10 mouse cellular contexts compared by ENCODE assay signal in the genomic region with DNA sequence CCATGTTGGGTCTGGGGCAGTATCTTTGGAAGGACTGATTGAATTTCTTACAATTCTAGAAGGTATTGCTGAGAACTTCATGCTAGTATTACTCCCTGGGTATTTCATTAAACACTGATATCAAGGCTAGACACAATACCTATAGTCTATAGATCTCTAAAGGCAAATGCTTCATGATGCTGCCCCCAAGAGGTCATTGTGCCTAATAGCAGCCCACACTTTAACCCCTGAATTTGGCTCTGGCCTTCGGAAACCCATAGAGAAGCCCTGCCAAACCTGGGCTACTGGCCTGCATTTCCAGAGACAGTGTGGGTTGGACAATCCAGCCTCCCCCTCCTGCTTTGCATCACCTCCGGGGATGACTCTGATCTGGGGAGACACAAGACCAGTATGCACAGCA. TPM values are rescaled to one million over a fixed set of nuclear protein-coding genes. Genes with fewer than 3 reads are reported as not detected.
DNase-seq lines count a peak whose midpoint lies in the region; ATAC-seq and TF ChIP-seq lines count a peak whose summit lies in the region.
"Had no signal": no experiment of that assay in that cellular context is flagged by ENCODE, and none has a peak within 500 bp of the region (broad histone marks: within the 10 kb centered on the region; RNA-seq: fewer than 3 reads in every experiment).

No protein-coding gene starts in this region.

- no peak for TF ChIP-seq POLR2A in heart, adult 2 months (IDR thresholded peaks at IDR 0.05; ENCODE audit: insufficient read depth, low read depth, low read length)
- no peak for TF ChIP-seq POLR2A in cortical plate, adult 2 months (IDR thresholded peaks at IDR 0.05; ENCODE audit: extremely low read depth, insufficient read depth, low read length)

- H3K4me3 ChIP-seq in heart, adult 2 months, result no peak overlapping the region
- H3K4me3 ChIP-seq in cortical plate, adult 2 months (ENCODE audit: insufficient read depth, low read length), result no peak overlapping the region
- H3K4me3 ChIP-seq in stomach, postnatal 0 days (ENCODE audit: low read depth, low read length), result no peak overlapping the region
- no peak overlapping the region for H3K4me3 ChIP-seq in midbrain, embryonic 15.5 days
- H3K4me3 ChIP-seq: hindbrain, embryonic 10.5 days had no signal

- H3K79me2 ChIP-seq in heart, adult 2 months (replicated peaks; ENCODE audit: control insufficient read depth, insufficient read depth, low read length), result no peaks in the 10 kb centered on the region

- no peak for TF ChIP-seq EP300 in heart, adult 2 months (IDR thresholded peaks at IDR 0.05; ENCODE audit: insufficient read depth, low read depth, low read length)
- no peak for TF ChIP-seq EP300 in stomach, postnatal 0 days (optimal IDR thresholded peaks at IDR 0.05)

- H3K4me1 ChIP-seq in heart, adult 2 months (ENCODE audit: control insufficient read depth, insufficient read depth, low read length), result no peaks in the 10 kb centered on the region
- H3K4me1 ChIP-seq in cortical plate, adult 2 months (ENCODE audit: control insufficient read depth, insufficient read depth, low read length), result no peaks in the 10 kb centered on the region
- H3K4me1 ChIP-seq in stomach, postnatal 0 days (replicated peaks; ENCODE audit: control insufficient read depth, insufficient read depth), result no peaks in the 10 kb centered on the region
- no peaks in the 10 kb centered on the region for H3K4me1 ChIP-seq in midbrain, embryonic 15.5 days

- H3K27me3 ChIP-seq in heart, adult 2 months (ENCODE audit: control insufficient read depth, insufficient read depth, low read length), result no peaks in the 10 kb centered on the region
- no peaks in the 10 kb centered on the region for H3K27me3 ChIP-seq in stomach, postnatal 0 days (ENCODE audit: control insufficient read depth, insufficient read depth, low read length)
- no peaks in the 10 kb centered on the region for H3K27me3 ChIP-seq in midbrain, embryonic 15.5 days (replicated peaks)

- WGBS in heart, adult 2 months, result 34% methylated on average over 2 of the region's 2 CpGs
- WGBS in stomach, postnatal 0 days, result 23% methylated on average over 2 of the region's 2 CpGs
- 35% methylated on average over 2 of the region's 2 CpGs for WGBS in midbrain, embryonic 15.5 days

- H3K9ac ChIP-seq in heart, adult 2 months (ENCODE audit: low read depth, low read length), result no peak overlapping the region
- H3K9ac ChIP-seq in stomach, postnatal 0 days (ENCODE audit: low read length), result no peak overlapping the region
- no peak overlapping the region for H3K9ac ChIP-seq in midbrain, embryonic 15.5 days

- no peak overlapping the region for H3K27ac ChIP-seq in heart, adult 2 months
- H3K27ac ChIP-seq in cortical plate, adult 2 months (ENCODE audit: insufficient read depth, low read length), result no peak overlapping the region
- no peak overlapping the region for H3K27ac ChIP-seq in stomach, postnatal 0 days (replicated peaks)
- H3K27ac ChIP-seq in midbrain, embryonic 15.5 days, result no peak overlapping the region
- H3K27ac ChIP-seq: hindbrain, embryonic 10.5 days had no signal

- peak; percentile 55 for TF ChIP-seq CTCF in heart, adult 2 months (IDR thresholded peaks at IDR 0.05)
- TF ChIP-seq CTCF in cortical plate, adult 2 months (IDR thresholded peaks at IDR 0.05; ENCODE audit: extremely low read depth, insufficient read depth, low read length), result 0 out of 2 replicates have a peak, but pooled peaks have one; percentile 16
- peak; percentile 66 for TF ChIP-seq CTCF in stomach, postnatal 0 days (IDR thresholded peaks at IDR 0.05; ENCODE audit: low read depth)

- no peak for ATAC-seq in stomach, postnatal 0 days (ENCODE audit: low FRiP score, low TSS enrichment)
- ATAC-seq in midbrain, embryonic 15.5 days (replicated peaks), result no peak

- intact Hi-C loops in heart, adult 2 months (cut with DNase I), result loop anchor here (2.0 kb wide), 1 partner anchor 281 kb away; no protein-coding TSS in a partner anchor
- intact Hi-C loops in heart, postnatal 25 days (cut with DNase I), result loop anchor here (2.0 to 10.0 kb wide), 3 partner anchors 69 to 281 kb away; no protein-coding TSS in a partner anchor

- no peak for DNase-seq in heart, adult 2 months
- DNase-seq in heart, postnatal 25 days (ENCODE audit: low spot score), result no peak
- DNase-seq in thymus, postnatal 14 days, result peak; percentile 9
- no peak for DNase-seq in thymus, postnatal 10 days (ENCODE audit: low spot score in 2 of 2)
- DNase-seq in stomach, postnatal 0 days (ENCODE audit: low spot score), result no peak
- no peak for DNase-seq in layer of hippocampus, postnatal 10 days (ENCODE audit: low spot score in 2 of 2)
- DNase-seq: cerebellum, adult 8-10 months had no signal

- no peaks in the 10 kb centered on the region for H3K9me3 ChIP-seq in stomach, postnatal 0 days (ENCODE audit: control insufficient read depth, low read length)
- no peaks in the 10 kb centered on the region for H3K9me3 ChIP-seq in midbrain, embryonic 15.5 days
- H3K9me3 ChIP-seq: hindbrain, embryonic 10.5 days had no signal

- H3K36me3 ChIP-seq in heart, adult 2 months (ENCODE audit: control insufficient read depth, insufficient read depth, low read length), result no peaks in the 10 kb centered on the region
- H3K36me3 ChIP-seq in stomach, postnatal 0 days (ENCODE audit: control insufficient read depth, insufficient read depth, low read length), result no peaks in the 10 kb centered on the region
- no peaks in the 10 kb centered on the region for H3K36me3 ChIP-seq in midbrain, embryonic 15.5 days (replicated peaks)
- H3K36me3 ChIP-seq: hindbrain, embryonic 10.5 days had no signal

- no peak overlapping the region for H3K4me2 ChIP-seq in stomach, postnatal 0 days (replicated peaks; ENCODE audit: low read depth)
- no peak overlapping the region for H3K4me2 ChIP-seq in midbrain, embryonic 15.5 days

RNA-seq across cellular contexts. Expression of gene Ireb2, which starts 33.8 kb away (rescaled TPM):
- 10 to 100 TPM; 23.5 to 26.7 TPM for total RNA-seq in heart, adult 2 months (2021)
- 4.7 and 10.9 TPM in 2 replicates for polyA plus RNA-seq in heart, adult 2 months (2012; rRNA removed)
- 10 to 100 TPM; 30.2 to 33.1 TPM for total RNA-seq in heart, postnatal 25 days (2021)
- 22.6 and 23.2 TPM in 2 replicates for polyA plus RNA-seq in cortical plate, adult 2 months (2012; rRNA removed)
- polyA plus RNA-seq in stomach, postnatal 0 days (2015; fragmentation: Nextera tagmentation; extraction: Ambion mirVana), result 9.6 and 9.7 TPM in 2 replicates
- 10 to 100 TPM; 74.6 to 78.2 TPM for total RNA-seq in layer of hippocampus, postnatal 10 days (2021)
- polyA plus RNA-seq in midbrain, embryonic 15.5 days (2015; fragmentation: Nextera tagmentation; extraction: Ambion mirVana), result 38.1 and 41.0 TPM in 2 replicates

Comparison
In these comparisons a context has a peak if more than half of its experiments do, and no peak if none do; other contexts are left out.
1. CTCF ChIP-seq: peak in every context shown above with its lines; median percentile 66 in stomach, postnatal 0 days; 55 in heart, adult 2 months; 16 in cortical plate, adult 2 months.